Mouse (Mus musculus): Measurements from ENCODE around the gene Hnrnpf. TPM values are rescaled to one million over a fixed set of nuclear protein-coding genes. Genes with fewer than 3 reads are reported as not detected.

Gene Hnrnpf
- total and polyA plus RNA-seq, 2 experiments, result 89.3 to 188 TPM

DNA sequence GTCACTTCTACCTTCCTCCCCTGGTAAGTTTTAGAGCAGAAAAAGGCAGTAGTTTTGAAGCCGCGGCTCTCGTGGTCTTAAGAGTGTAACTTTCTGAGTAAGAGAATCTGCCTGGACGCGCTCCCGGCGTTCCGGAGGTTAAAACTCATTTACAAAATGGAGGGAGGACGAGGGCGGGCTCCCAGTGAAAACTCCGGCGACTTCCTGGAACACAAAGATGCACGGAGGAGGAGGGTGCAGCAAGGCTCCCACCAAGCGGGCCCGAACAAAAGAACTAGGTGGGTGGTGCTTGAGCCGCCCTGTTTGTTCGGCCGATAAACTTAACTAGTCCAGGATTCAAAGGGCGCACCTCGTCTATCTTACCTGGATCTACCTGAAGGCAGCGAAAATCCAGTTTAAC is 17.5 kb downstream of the Hnrnpf start:
- Histone ChIP-seq H3K9ac (ENCODE audit: low read depth, low read length) (peak overlapping the region; percentile 76), H3K4me3 (ENCODE audit: insufficient read depth, low read depth, low read length) (peak overlapping the region; percentile 68), H3K79me2 (ENCODE audit: control insufficient read depth, insufficient read depth, low read length) (peaks cover 21% of the 10 kb centered on the region), H3K4me1 (ENCODE audit: control insufficient read depth, insufficient read depth, low read length) (peaks cover 16% of the 10 kb centered on the region), H3K27ac (replicated peaks; ENCODE audit: insufficient read depth, low read depth, low read length) (peak overlapping the region; percentile 84), H3K27me3 (ENCODE audit: control insufficient read depth, insufficient read depth, low read length) (no peaks in the 10 kb centered on the region), H3K36me3 (ENCODE audit: control insufficient read depth, insufficient read depth, low read length) (peaks cover 28% of the 10 kb centered on the region)
- WGBS, result under 1% methylated on average over 21 of the region's 21 CpGs
- DNase-seq (ENCODE audit: extremely low read depth, low read depth, low spot score), result peak; percentile 58
- no peak for TF ChIP-seq POLR2A (IDR thresholded peaks at IDR 0.05; ENCODE audit: extremely low read depth, insufficient read depth, low read length)
- no peak for TF ChIP-seq CTCF (IDR thresholded peaks at IDR 0.05; ENCODE audit: low read depth, low read length)

DNA sequence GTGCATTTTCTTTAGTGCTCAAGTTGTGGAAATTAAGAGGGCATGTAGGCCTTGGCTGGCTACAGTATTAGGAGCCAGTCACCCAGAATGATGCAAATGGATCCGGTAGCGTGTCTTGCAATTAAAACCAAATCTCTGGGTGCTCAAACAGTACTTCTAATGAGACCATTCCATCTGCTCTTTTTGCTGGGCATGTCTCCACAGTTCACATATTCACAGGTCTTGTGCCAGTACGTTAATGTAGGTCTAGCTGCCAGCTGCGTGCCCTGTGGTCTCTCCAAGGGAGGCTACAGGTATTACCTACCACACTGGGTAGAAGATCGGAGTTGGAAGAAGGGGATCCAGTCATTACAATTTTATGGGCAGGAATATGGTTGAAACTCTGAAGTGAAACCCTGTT is 17.9 kb downstream of the Hnrnpf start:
- Histone ChIP-seq H3K36me3 (ENCODE audit: control insufficient read depth, insufficient read depth, low read length) (peaks cover 31% of the 10 kb centered on the region), H3K79me2 (ENCODE audit: control insufficient read depth, insufficient read depth, low read length) (peaks cover 21% of the 10 kb centered on the region), H3K27me3 (ENCODE audit: control insufficient read depth, insufficient read depth, low read length) (no peaks in the 10 kb centered on the region), H3K9ac (ENCODE audit: low read depth, low read length) (peak overlapping the region; percentile 76), H3K4me1 (ENCODE audit: control insufficient read depth, insufficient read depth, low read length) (peaks cover 16% of the 10 kb centered on the region), H3K4me3 (ENCODE audit: insufficient read depth, low read depth, low read length) (peak overlapping the region; percentile 68), H3K27ac (replicated peaks; ENCODE audit: insufficient read depth, low read depth, low read length) (no peak overlapping the region; the same call in 1 of the 2 replicates)
- DNase-seq (ENCODE audit: extremely low read depth, low read depth, low spot score), result no peak
- no peak for TF ChIP-seq CTCF (IDR thresholded peaks at IDR 0.05; ENCODE audit: low read depth, low read length)
- no peak for TF ChIP-seq POLR2A (IDR thresholded peaks at IDR 0.05; ENCODE audit: extremely low read depth, insufficient read depth, low read length)
- 4% methylated on average over 5 of the region's 5 CpGs for WGBS

DNA sequence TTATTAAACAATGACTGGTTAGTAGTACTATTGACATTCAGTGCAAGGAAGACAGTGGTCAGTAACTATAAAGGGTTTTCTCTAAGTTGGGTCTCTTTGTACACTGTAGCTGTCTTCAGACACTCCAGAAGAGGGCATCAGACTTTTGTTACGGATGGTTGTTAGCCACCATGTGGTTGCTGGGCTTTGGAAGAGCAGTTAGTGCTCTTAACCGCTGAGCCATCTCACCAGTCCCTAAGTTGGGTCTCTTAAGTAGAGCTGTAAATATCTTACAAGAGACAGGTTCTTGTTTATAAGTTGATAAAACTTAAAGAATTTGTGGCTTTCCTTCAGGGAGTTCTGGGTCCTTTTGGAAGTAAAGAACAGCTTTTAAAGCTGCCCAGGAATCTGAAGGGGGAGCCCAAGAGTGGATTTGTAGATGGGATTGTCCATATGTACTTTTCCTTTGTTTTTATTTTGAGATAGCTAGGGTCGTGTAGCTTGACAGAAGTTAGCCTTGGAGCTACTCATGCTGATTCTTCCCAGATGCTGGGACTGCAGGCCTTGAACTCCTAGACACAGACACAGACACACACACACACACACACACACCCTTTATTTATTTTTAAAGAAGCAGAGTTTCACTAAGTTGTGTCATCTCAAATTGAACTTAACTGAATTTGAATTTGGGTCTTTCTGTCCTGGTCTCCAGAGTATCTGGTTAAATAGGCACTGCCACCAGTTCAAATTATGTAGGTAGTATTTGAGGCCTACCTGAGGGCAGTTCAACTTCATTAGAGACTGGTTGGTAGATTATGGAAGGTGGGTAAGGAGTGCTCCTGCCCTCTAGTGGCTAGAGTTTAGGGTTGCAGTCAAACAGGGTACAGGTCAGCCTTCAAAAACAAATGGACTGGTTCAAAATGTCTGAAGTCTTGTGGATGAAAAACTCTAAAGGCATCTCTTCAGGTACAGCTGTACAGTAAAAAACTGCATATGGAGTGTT is 20.8 kb downstream of the Hnrnpf start:
- TF ChIP-seq POLR2A (IDR thresholded peaks at IDR 0.05; ENCODE audit: extremely low read depth, insufficient read depth, low read length) (no peak), CTCF (IDR thresholded peaks at IDR 0.05; ENCODE audit: low read depth, low read length) (peak; percentile 42; the same call in 1 of the 2 replicates)
- H3K9ac ChIP-seq (ENCODE audit: low read depth, low read length), result 0 out of 2 replicates have a peak overlapping the region, but pooled peaks have one; percentile 19
- no peak overlapping the region for H3K27ac ChIP-seq (replicated peaks; ENCODE audit: insufficient read depth, low read depth, low read length)
- peaks cover 10% of the 10 kb centered on the region for H3K4me1 ChIP-seq (ENCODE audit: control insufficient read depth, insufficient read depth, low read length)
- H3K4me3 ChIP-seq (ENCODE audit: insufficient read depth, low read depth, low read length), result no peak overlapping the region
- H3K36me3 ChIP-seq (ENCODE audit: control insufficient read depth, insufficient read depth, low read length), result peaks cover 40% of the 10 kb centered on the region
- DNase-seq (ENCODE audit: extremely low read depth, low read depth, low spot score), result peak; percentile 67
- H3K79me2 ChIP-seq (ENCODE audit: control insufficient read depth, insufficient read depth, low read length), result peaks cover 14% of the 10 kb centered on the region; the same call in 1 of the 2 replicates
- no peaks in the 10 kb centered on the region for H3K27me3 ChIP-seq (ENCODE audit: control insufficient read depth, insufficient read depth, low read length)
- WGBS, result 32% methylated on average over 3 of the region's 3 CpGs

- WGBS, result 63% methylated on average over 3 of the region's 3 CpGs
- peaks cover 50% of the 10 kb centered on the region for H3K36me3 ChIP-seq (ENCODE audit: control insufficient read depth, insufficient read depth, low read length)
These were observed 21.9 kb downstream of the Hnrnpf start for GRCm38 (mm10) chr6:117922041-117922440.

DNA sequence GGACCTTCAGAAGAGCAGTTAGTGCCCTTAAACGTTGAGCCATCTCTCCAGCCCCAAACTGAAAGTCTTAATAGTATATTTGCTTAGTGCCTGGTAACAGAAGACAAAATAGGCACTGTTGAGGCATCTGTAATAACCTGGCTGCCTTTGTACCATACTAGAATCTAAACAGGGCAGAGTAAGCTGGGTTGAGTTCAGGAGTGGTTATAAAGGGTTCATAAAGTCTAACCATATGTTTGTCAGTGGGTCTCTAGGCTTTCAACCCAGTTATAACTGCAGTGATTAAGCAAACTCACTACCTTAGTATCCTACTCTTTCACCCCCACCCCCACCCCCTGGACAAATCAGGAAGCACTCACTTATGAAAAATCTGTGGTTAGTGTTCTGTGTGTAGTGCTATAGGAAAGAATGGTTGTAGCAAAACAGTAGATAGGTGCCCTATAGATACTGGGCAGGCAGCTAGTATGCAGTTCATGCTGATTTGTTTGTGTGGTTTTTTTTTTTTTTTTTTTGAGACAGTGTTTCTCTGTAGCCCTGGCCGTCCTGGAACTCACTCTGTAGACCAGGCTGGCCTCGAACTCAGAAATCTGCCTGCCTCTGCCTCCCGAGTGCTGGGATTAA is 26.9 kb downstream of the Hnrnpf start:
- no peaks in the 10 kb centered on the region for H3K79me2 ChIP-seq (ENCODE audit: control insufficient read depth, insufficient read depth, low read length)
- 75% methylated on average over 4 of the region's 4 CpGs for WGBS
- no peak for DNase-seq (ENCODE audit: extremely low read depth, low read depth, low spot score)

More at GRCm38 (mm10) chr6:117922041-117922440, 21.9 kb downstream of the Hnrnpf start:
- TF ChIP-seq CTCF (IDR thresholded peaks at IDR 0.05; ENCODE audit: low read depth, low read length), result no peak
- no peak for TF ChIP-seq POLR2A (IDR thresholded peaks at IDR 0.05; ENCODE audit: extremely low read depth, insufficient read depth, low read length)
- DNase-seq (ENCODE audit: extremely low read depth, low read depth, low spot score), result no peak
- peaks cover 10% of the 10 kb centered on the region for H3K4me1 ChIP-seq (ENCODE audit: control insufficient read depth, insufficient read depth, low read length)
- no peak overlapping the region for H3K4me3 ChIP-seq (ENCODE audit: insufficient read depth, low read depth, low read length)
- H3K27ac ChIP-seq (replicated peaks; ENCODE audit: insufficient read depth, low read depth, low read length), result no peak overlapping the region
- no peak overlapping the region for H3K9ac ChIP-seq (ENCODE audit: low read depth, low read length)
- peaks cover 14% of the 10 kb centered on the region; the same call in 1 of the 2 replicates for H3K79me2 ChIP-seq (ENCODE audit: control insufficient read depth, insufficient read depth, low read length)
- H3K27me3 ChIP-seq (ENCODE audit: control insufficient read depth, insufficient read depth, low read length), result no peaks in the 10 kb centered on the region

More for the DNA sequence above, 26.9 kb downstream of the Hnrnpf start:
- Histone ChIP-seq H3K27me3 (ENCODE audit: control insufficient read depth, insufficient read depth, low read length) (no peaks in the 10 kb centered on the region), H3K9ac (ENCODE audit: low read depth, low read length) (no peak overlapping the region), H3K36me3 (ENCODE audit: control insufficient read depth, insufficient read depth, low read length) (peaks cover 31% of the 10 kb centered on the region), H3K27ac (replicated peaks; ENCODE audit: insufficient read depth, low read depth, low read length) (no peak overlapping the region), H3K4me3 (ENCODE audit: insufficient read depth, low read depth, low read length) (no peak overlapping the region), H3K4me1 (ENCODE audit: control insufficient read depth, insufficient read depth, low read length) (no peaks in the 10 kb centered on the region)
- TF ChIP-seq POLR2A (IDR thresholded peaks at IDR 0.05; ENCODE audit: extremely low read depth, insufficient read depth, low read length) (no peak), CTCF (IDR thresholded peaks at IDR 0.05; ENCODE audit: low read depth, low read length) (no peak)
